Mouse (Mus musculus): Measurements from ENCODE around the gene Ypel4. TPM values are rescaled to one million over a fixed set of nuclear protein-coding genes. Genes with fewer than 3 reads are reported as not detected.

Gene Ypel4
- polyA plus RNA-seq, 1 experiment from 2014 or later, result 3.4 TPM

DNA sequence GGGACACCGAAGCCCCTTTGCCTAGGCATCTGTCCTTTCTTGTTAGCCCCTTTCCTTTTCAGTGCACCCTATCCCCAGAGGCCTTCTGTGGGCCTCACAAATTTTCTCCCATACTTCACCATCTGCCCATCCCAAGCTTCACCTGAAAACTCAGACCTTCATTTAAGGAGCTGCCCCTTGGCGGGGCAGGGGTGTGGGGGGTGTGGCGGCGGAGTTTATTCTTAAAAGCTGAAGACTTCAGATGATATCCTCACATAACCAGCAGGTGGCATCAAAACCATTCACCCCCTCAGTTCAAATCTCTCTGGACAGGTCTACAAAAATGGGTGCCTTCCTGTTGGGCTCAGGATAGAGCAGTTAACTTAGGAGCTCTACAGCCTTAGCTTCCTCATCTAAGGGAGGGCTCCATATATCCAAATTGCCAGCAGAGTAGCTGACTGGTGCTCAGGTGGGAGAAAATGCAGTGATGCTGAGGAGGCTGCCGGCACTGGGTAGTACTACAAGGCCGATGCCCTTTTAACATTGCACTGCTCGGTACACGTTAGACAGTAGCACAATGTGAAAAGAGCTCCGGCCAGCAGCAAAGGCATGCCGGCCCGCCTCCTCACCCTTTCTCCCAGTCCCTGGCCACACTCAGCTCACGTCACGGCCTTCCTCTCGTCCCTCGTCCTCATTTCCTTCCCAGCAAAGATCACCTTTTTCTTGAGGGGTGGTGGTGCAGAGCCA, 6.9 kb downstream of the Ypel4 start:
- Histone ChIP-seq H3K4me1 (ENCODE audit: insufficient read depth, low read depth, low read length) (peaks cover 25% of the 10 kb centered on the region), H3K4me2 (replicated peaks; ENCODE audit: low read depth, low read length) (peak overlapping the region; percentile 9; the same call in 1 of the 2 replicates), H3K9me3 (ENCODE audit: low read length) (no peaks in the 10 kb centered on the region), H3K27ac (ENCODE audit: low read length) (no peak overlapping the region), H3K4me3 (ENCODE audit: low read depth, low read length) (no peak overlapping the region), H3K9ac (replicated peaks; ENCODE audit: low read depth) (no peak overlapping the region), H3K36me3 (ENCODE audit: insufficient read depth, low read length) (no peaks in the 10 kb centered on the region), H3K27me3 (replicated peaks; ENCODE audit: insufficient read depth, low read length) (0 out of 2 replicates have a peak, but pooled peaks cover under 1% of the 10 kb centered on the region)
- DNase-seq (ENCODE audit: low spot score) (peak; percentile 62), ATAC-seq (no peak)
- 50% methylated on average over 15 of the region's 15 CpGs for WGBS
- peak; percentile 58 for TF ChIP-seq CTCF (IDR thresholded peaks at IDR 0.05)
- TF ChIP-seq EP300 (IDR thresholded peaks at IDR 0.05), result no peak

DNA sequence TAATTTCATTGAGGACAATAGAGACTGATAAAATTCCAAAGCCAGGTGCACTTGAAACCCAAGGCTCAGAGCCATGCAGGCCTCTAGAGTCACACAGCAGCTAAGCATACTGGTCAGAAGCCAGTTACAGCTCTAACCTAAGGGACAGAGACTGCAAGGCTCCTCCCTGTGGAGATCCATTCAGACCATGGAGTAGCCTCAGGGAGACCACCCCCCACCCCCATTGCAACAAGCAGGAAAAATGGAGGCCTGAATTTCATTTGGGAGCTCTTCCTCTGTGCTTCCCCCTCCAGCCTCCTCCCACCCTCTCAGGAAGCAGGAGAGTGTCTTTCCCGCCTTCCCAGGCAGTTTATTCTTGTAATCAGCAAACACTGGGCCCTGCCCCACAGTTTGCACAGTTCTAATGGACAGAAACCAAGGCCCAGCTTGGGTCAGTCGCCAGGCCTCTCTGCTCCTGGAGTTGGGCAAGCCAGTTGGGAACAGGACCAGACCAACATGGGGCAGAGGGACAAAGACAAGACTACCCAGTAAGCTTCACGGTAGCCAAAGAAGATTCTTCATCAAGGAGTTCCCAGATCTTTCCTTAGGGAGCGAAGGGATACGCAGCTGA, 8.1 kb downstream of the Ypel4 start:
- WGBS, result 1% methylated on average over 5 of the region's 5 CpGs
- peak overlapping the region; percentile 84 for H3K4me3 ChIP-seq (ENCODE audit: low read depth, low read length)

DNA sequence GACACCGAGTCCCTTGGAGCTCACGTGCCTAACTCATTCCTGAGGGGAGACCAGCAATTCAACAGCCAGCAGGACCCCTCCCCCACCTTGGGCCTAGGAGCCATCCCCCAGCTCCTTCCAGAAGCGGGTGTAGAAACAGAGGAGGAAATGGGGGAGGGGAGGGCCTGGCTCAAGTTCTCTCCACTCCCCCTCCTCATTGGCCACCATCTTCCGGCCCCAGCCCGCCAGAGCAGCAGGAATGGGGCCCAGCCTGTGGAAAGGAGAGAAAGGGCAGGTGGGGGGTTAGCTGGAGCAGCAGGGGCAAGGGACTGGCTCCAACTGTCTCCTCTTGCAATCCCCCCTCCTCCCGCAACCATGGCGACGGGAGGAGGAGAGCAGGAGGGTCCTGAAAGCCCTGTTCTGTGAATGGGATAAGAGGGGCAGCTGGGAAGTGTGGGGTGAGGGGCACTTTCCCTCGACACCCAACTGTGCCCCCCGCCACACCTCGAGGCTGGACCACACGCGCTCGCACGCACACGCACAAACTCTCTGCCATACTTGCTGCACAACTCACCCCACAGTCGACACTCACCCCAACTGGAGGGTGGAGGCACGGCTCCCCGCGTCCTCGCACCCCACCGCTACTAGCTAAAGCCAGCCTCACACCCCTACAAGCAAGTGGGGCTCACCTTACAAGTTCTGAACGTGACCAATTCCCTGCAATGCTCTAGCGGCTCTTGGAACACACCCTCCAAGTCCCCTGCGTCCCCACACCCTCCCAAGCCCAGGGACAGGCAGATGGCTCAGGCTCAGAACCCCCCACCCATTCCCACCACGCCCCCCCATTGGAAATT, 8.8 kb downstream of the Ypel4 start:
- peak; percentile 62 for DNase-seq (ENCODE audit: low spot score)

More for the DNA sequence above, 8.1 kb downstream of the Ypel4 start:
- Histone ChIP-seq H3K27me3 (replicated peaks; ENCODE audit: insufficient read depth, low read length) (no peaks in the 10 kb centered on the region), H3K9me3 (ENCODE audit: low read length) (no peaks in the 10 kb centered on the region), H3K4me1 (ENCODE audit: insufficient read depth, low read depth, low read length) (peaks cover 25% of the 10 kb centered on the region), H3K4me2 (replicated peaks; ENCODE audit: low read depth, low read length) (peak overlapping the region; percentile 91), H3K9ac (replicated peaks; ENCODE audit: low read depth) (no peak overlapping the region), H3K27ac (ENCODE audit: low read length) (peak overlapping the region; percentile 91), H3K36me3 (ENCODE audit: insufficient read depth, low read length) (no peaks in the 10 kb centered on the region)
- TF ChIP-seq EP300 (IDR thresholded peaks at IDR 0.05) (no peak), CTCF (IDR thresholded peaks at IDR 0.05) (no peak)
- ATAC-seq, result no peak
- peak; percentile 42 for DNase-seq (ENCODE audit: low spot score)

DNA sequence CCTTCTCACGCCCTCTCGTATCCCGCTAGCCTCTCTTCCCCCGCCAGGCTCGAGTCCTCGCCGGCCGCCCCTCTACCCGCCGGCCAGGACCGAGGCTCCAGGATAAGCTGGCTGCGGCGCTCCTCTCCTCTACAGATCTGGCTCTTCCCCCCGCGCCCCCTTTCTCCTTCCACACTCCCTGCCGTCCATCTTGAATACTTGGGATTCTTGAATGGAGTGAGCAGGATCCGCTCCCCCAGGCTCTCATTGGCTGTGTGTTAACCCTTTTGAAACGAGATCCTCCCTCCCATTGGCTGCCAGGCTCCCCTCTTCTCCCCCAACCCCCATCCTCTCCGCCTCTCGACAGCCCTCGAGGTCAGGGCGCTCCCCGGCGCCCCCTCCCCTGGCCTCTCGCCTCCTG, 9.7 kb downstream of the Ypel4 start, which contains the start of gene Gm19426:
Gene Gm19426 (minus strand): TSS at position 95 of the 400 bp plus-strand sequence.
- Histone ChIP-seq H3K36me3 (ENCODE audit: insufficient read depth, low read length) (no peaks in the 10 kb centered on the region), H3K9me3 (ENCODE audit: low read length) (no peaks in the 10 kb centered on the region), H3K27me3 (replicated peaks; ENCODE audit: insufficient read depth, low read length) (no peaks in the 10 kb centered on the region), H3K9ac (replicated peaks; ENCODE audit: low read depth) (peak within 1 kb of the TSS; percentile 71), H3K27ac (ENCODE audit: low read length) (peak within 1 kb of the TSS; percentile 91), H3K4me3 (ENCODE audit: low read depth, low read length) (peak within 1 kb of the TSS; percentile 84), H3K4me1 (ENCODE audit: insufficient read depth, low read depth, low read length) (peaks cover 18% of the 10 kb centered on the region), H3K4me2 (replicated peaks; ENCODE audit: low read depth, low read length) (peak within 1 kb of the TSS; percentile 91)
- peak; percentile 96 for ATAC-seq
- WGBS, result 1% methylated on average over 22 of the region's 25 CpGs
- peak; percentile 98 for DNase-seq (ENCODE audit: low spot score)
- TF ChIP-seq CTCF (IDR thresholded peaks at IDR 0.05) (no peak), EP300 (IDR thresholded peaks at IDR 0.05) (no peak)

More for the DNA sequence above, 8.8 kb downstream of the Ypel4 start:
- peak overlapping the region; percentile 84 for H3K4me3 ChIP-seq (ENCODE audit: low read depth, low read length)
- ATAC-seq, result peak; percentile 14
- H3K27me3 ChIP-seq (replicated peaks; ENCODE audit: insufficient read depth, low read length), result no peaks in the 10 kb centered on the region
- 2% methylated on average over 22 of the region's 26 CpGs for WGBS
- no peak for TF ChIP-seq CTCF (IDR thresholded peaks at IDR 0.05)
- TF ChIP-seq EP300 (IDR thresholded peaks at IDR 0.05), result no peak
- peak overlapping the region; percentile 91 for H3K27ac ChIP-seq (ENCODE audit: low read length)
- H3K9ac ChIP-seq (replicated peaks; ENCODE audit: low read depth), result peak overlapping the region; percentile 71
- no peaks in the 10 kb centered on the region for H3K9me3 ChIP-seq (ENCODE audit: low read length)
- no peaks in the 10 kb centered on the region for H3K36me3 ChIP-seq (ENCODE audit: insufficient read depth, low read length)
- H3K4me1 ChIP-seq (ENCODE audit: insufficient read depth, low read depth, low read length), result peaks cover 19% of the 10 kb centered on the region
- peak overlapping the region; percentile 91 for H3K4me2 ChIP-seq (replicated peaks; ENCODE audit: low read depth, low read length)

DNA sequence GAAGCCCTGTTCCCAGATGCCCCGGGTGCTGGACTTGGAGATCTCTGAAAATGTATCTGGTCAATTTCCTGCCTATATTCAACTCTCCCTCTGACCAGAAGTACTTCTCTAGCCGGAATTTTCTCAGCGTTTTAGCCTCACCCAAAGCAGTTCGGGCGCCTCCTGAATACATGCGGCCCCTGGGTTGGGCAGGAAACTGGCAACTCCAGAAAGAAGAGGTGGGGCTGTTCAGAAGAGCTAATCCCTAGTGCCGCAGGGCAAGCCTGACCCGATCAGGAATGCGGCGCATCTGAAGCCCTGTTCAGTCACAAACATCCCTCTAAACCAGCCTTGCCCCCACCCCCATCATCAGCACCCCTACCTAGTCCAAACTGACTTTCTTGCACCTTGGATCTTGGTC, 10.3 kb downstream of the Ypel4 start:
- Histone ChIP-seq H3K4me3 (ENCODE audit: low read depth, low read length) (peak overlapping the region; percentile 84), H3K36me3 (ENCODE audit: insufficient read depth, low read length) (no peaks in the 10 kb centered on the region), H3K9ac (replicated peaks; ENCODE audit: low read depth) (peak overlapping the region; percentile 13), H3K4me2 (replicated peaks; ENCODE audit: low read depth, low read length) (peak overlapping the region; percentile 91), H3K27ac (ENCODE audit: low read length) (peak overlapping the region; percentile 91), H3K9me3 (ENCODE audit: low read length) (no peaks in the 10 kb centered on the region), H3K27me3 (replicated peaks; ENCODE audit: insufficient read depth, low read length) (no peaks in the 10 kb centered on the region), H3K4me1 (ENCODE audit: insufficient read depth, low read depth, low read length) (peaks cover 18% of the 10 kb centered on the region)
- 2% methylated on average over 10 of the region's 10 CpGs for WGBS
- TF ChIP-seq EP300 (IDR thresholded peaks at IDR 0.05) (no peak), CTCF (IDR thresholded peaks at IDR 0.05) (no peak)
- DNase-seq (ENCODE audit: low spot score), result peak; percentile 49
- peak; percentile 39 for ATAC-seq

DNA sequence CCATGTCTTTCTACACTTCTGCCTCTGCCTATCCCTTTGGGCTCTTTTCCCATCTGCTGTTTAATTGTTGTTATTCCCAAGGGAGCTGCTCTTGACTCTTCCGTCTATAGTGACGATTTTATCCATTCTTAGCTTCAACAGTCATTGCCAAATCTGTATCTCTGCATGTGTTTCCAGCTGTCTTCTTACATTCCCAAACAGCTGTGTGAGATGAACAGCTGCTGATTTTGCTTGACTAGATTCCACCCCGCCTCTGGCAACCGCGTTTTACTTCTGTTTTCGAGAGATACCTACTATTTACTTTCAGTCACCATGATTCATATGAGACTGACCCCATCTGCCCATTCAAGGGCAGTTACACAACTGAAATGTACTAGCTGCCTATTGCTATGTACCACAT, 16.3 kb downstream of the Ypel4 start:
- Histone ChIP-seq H3K4me1 (ENCODE audit: insufficient read depth, low read depth, low read length) (no peaks in the 10 kb centered on the region), H3K9me3 (ENCODE audit: low read length) (no peaks in the 10 kb centered on the region), H3K9ac (replicated peaks; ENCODE audit: low read depth) (no peak overlapping the region), H3K4me2 (replicated peaks; ENCODE audit: low read depth, low read length) (no peak overlapping the region), H3K36me3 (ENCODE audit: insufficient read depth, low read length) (no peaks in the 10 kb centered on the region), H3K4me3 (ENCODE audit: low read depth, low read length) (no peak overlapping the region), H3K27me3 (replicated peaks; ENCODE audit: insufficient read depth, low read length) (no peaks in the 10 kb centered on the region), H3K27ac (ENCODE audit: low read length) (peak overlapping the region; percentile 23; the same call in 1 of the 2 replicates)
- DNase-seq (ENCODE audit: low spot score), result peak; percentile 93
- ATAC-seq, result peak; percentile 94
- 46% methylated on average over 6 of the region's 6 CpGs for WGBS
- peak; percentile 86 for TF ChIP-seq EP300 (IDR thresholded peaks at IDR 0.05)
- no peak for TF ChIP-seq CTCF (IDR thresholded peaks at IDR 0.05)

Measured in lung, postnatal 0 days (tissue).